ENCODE assay signal across 22 mouse cellular contexts in the genomic region with DNA sequence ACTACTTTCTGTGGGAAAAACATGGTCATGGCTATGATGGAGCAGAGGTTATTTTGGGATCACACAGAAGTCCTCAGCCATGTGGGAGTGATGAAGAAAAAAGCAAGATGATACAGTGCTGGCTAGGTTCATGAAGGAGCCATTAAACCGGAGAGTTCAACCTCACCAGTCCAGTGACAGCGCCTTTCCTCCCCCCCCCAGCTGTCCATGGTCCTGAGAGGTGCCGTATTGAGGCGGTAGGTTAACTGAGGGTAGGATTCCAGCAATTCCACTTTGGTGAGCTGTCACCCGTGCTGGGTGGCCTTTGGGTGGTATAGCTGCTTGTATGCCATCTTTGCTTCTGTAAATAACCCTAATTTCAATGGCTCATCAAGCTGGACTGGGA. TPM values are rescaled to one million over a fixed set of nuclear protein-coding genes. Genes with fewer than 3 reads are reported as not detected.
DNase-seq lines count a peak whose midpoint lies in the region; TF ChIP-seq lines count a peak whose summit lies in the region.
"Had no signal": no experiment of that assay in that cellular context is flagged by ENCODE, and none has a peak within 500 bp of the region (broad histone marks: within the 10 kb centered on the region; RNA-seq: fewer than 3 reads in every experiment).

No protein-coding gene starts in this region.

- no peak overlapping the region for H3K4me3 ChIP-seq in MEL (ENCODE audit: control insufficient read depth in 1 of 2, insufficient read depth in 1 of 2, low read depth in 2 of 2, low read length in 2 of 2)
- no peak overlapping the region for H3K4me3 ChIP-seq in embryonic facial prominence, embryonic 10.5 days
- H3K4me3 ChIP-seq: embryonic facial prominence, embryonic 15.5 days; hindbrain, embryonic 10.5 days; limb, embryonic 12.5 days; lung, embryonic 15.5 days; midbrain, embryonic 15.5 days; neural tube, embryonic 13.5 days; stomach, embryonic 15.5 days had no signal

- H3K27ac ChIP-seq in MEL (ENCODE audit: control insufficient read depth, low read depth, low read length): no peak overlapping the region
- no peak overlapping the region for H3K27ac ChIP-seq in embryonic facial prominence, embryonic 10.5 days (replicated peaks)
- H3K27ac ChIP-seq: embryonic facial prominence, embryonic 15.5 days; hindbrain, embryonic 10.5 days; hindbrain, postnatal 0 days; limb, embryonic 12.5 days; liver, embryonic 14.5 days; lung, embryonic 15.5 days; midbrain, embryonic 15.5 days; stomach, embryonic 15.5 days had no signal

- no peak for TF ChIP-seq CTCF in MEL (IDR thresholded peaks at IDR 0.05 in 2 of 3, conservative IDR thresholded peaks at IDR 0.05 in 1 of 3; ENCODE audit: control insufficient read depth in 1 of 3, insufficient read depth in 1 of 3, low read depth in 2 of 3, low read length in 3 of 3, poor library complexity in 1 of 3, severe bottlenecking in 1 of 3)

- no peak for TF ChIP-seq EP300 in MEL (IDR thresholded peaks at IDR 0.05; ENCODE audit: low read depth in 1 of 2, low read length in 2 of 2)

- H3K9me3 ChIP-seq in MEL (replicated peaks; ENCODE audit: insufficient read depth, low read length): no peaks in the 10 kb centered on the region
- no peaks in the 10 kb centered on the region for H3K9me3 ChIP-seq in embryonic facial prominence, embryonic 10.5 days
- H3K9me3 ChIP-seq: embryonic facial prominence, embryonic 15.5 days; hindbrain, embryonic 10.5 days; limb, embryonic 12.5 days; lung, embryonic 15.5 days; midbrain, embryonic 15.5 days; neural tube, embryonic 13.5 days; stomach, embryonic 15.5 days had no signal

- H3K27me3 ChIP-seq in MEL (ENCODE audit: control insufficient read depth in 1 of 2, insufficient read depth in 2 of 2, low read length in 2 of 2): no peaks in the 10 kb centered on the region
- no peaks in the 10 kb centered on the region for H3K27me3 ChIP-seq in embryonic facial prominence, embryonic 10.5 days (replicated peaks; ENCODE audit: low read depth, poor library complexity, severe bottlenecking)
- H3K27me3 ChIP-seq: embryonic facial prominence, embryonic 15.5 days; limb, embryonic 12.5 days; lung, embryonic 15.5 days; midbrain, embryonic 15.5 days; neural tube, embryonic 13.5 days; stomach, embryonic 15.5 days had no signal

- no peak for TF ChIP-seq POLR2A in MEL (IDR thresholded peaks at IDR 0.05; ENCODE audit: control insufficient read depth in 1 of 2, insufficient read depth in 1 of 2, low read depth in 1 of 2, low read length in 2 of 2, poor library complexity in 1 of 2)

- peaks cover 0 to 10% of the 10 kb centered on the region in 2 experiments; a peak in 2 of 4 replicates for H3K36me3 ChIP-seq in MEL (ENCODE audit: control insufficient read depth in 1 of 2, insufficient read depth in 2 of 2, low read length in 2 of 2)
- H3K36me3 ChIP-seq in embryonic facial prominence, embryonic 10.5 days (replicated peaks): peaks cover under 1% of the 10 kb centered on the region; the same call in 1 of the 2 replicates
- H3K36me3 ChIP-seq: embryonic facial prominence, embryonic 15.5 days; hindbrain, embryonic 10.5 days; limb, embryonic 12.5 days; lung, embryonic 15.5 days; midbrain, embryonic 15.5 days; neural tube, embryonic 13.5 days; stomach, embryonic 15.5 days had no signal

- no peak overlapping the region for H3K9ac ChIP-seq in MEL (ENCODE audit: control insufficient read depth, low read depth, low read length, poor library complexity, severe bottlenecking)
- H3K9ac ChIP-seq: embryonic facial prominence, embryonic 15.5 days; limb, embryonic 12.5 days; liver, embryonic 14.5 days; lung, embryonic 15.5 days; midbrain, embryonic 15.5 days; neural tube, embryonic 13.5 days; stomach, embryonic 15.5 days had no signal

- peak; percentile 49 to 56 for DNase-seq in kidney, postnatal 4 days
- no peak for DNase-seq in kidney, postnatal 10 days
- peak; percentile 39 for DNase-seq in MEL (ENCODE audit: low read depth, low spot score)
- DNase-seq in embryonic facial prominence, embryonic 10.5 days (ENCODE audit: low spot score): peak; percentile 54
- DNase-seq in left cerebral cortex, adult 18-20 months (ENCODE audit: low spot score in 2 of 2): no peak
- no peak for DNase-seq in T-cell, adult 2 months (ENCODE audit: low spot score)
- DNase-seq in retina, postnatal 1 day: no peak
- DNase-seq: B cell, adult 2 months; cerebellum, adult 2 months; embryo, embryonic 11 days; lung, postnatal 36 days; thymus, adult 18-20 months; thymus, postnatal 36 days had no signal

- H3K4me1 ChIP-seq in MEL (ENCODE audit: control insufficient read depth in 1 of 2, insufficient read depth in 2 of 2, low read length in 2 of 2): peaks cover 9 to 19% of the 10 kb centered on the region in 2 experiments
- peaks cover 34% of the 10 kb centered on the region for H3K4me1 ChIP-seq in embryonic facial prominence, embryonic 10.5 days

- no peak for TF ChIP-seq RAD21 in MEL (IDR thresholded peaks at IDR 0.05; ENCODE audit: low read depth, low read length)

- 43% methylated on average over 5 of the region's 5 CpGs for WGBS in embryonic facial prominence, embryonic 10.5 days

- H3K79me2 ChIP-seq in MEL (ENCODE audit: control insufficient read depth, insufficient read depth, low read length, poor library complexity): peaks cover 18% of the 10 kb centered on the region

TF ChIP-seq in MEL, 35 proteins besides CTCF, POLR2A, EP300 and RAD21:
- 0 out of 2 replicates have a peak, but pooled peaks have one; percentile 16 for TF ChIP-seq SIN3A (IDR thresholded peaks at IDR 0.05; ENCODE audit: low read length)
- TF ChIP-seq CHD2 (IDR thresholded peaks at IDR 0.05; ENCODE audit: low read length): no peak
- TF ChIP-seq NRF1 (IDR thresholded peaks at IDR 0.05; ENCODE audit: insufficient read depth, low read depth, low read length, poor library complexity, severe bottlenecking): no peak
- TF ChIP-seq HCFC1 (IDR thresholded peaks at IDR 0.05; ENCODE audit: low read depth, low read length): no peak
- TF ChIP-seq TAL1 (IDR thresholded peaks at IDR 0.05; ENCODE audit: low read length): no peak
- no peak for TF ChIP-seq POLR2AphosphoS5 (IDR thresholded peaks at IDR 0.05; ENCODE audit: borderline replicate concordance, low read depth, low read length)
- TF ChIP-seq MXI1 (IDR thresholded peaks at IDR 0.05; ENCODE audit: low read depth, low read length): 0 out of 2 replicates have a peak, but pooled peaks have one; percentile 20
- no peak for TF ChIP-seq USF2 (IDR thresholded peaks at IDR 0.05; ENCODE audit: borderline replicate concordance in 1 of 2, insufficient read depth in 1 of 2, low read depth in 1 of 2, low read length in 2 of 2)
- TF ChIP-seq NELFE (IDR thresholded peaks at IDR 0.05; ENCODE audit: low read depth, low read length): no peak
- no peak for TF ChIP-seq MEF2A (IDR thresholded peaks at IDR 0.05; ENCODE audit: extremely low read depth, insufficient replicate concordance, low read depth, low read length, poor library complexity, severe bottlenecking)
- no peak for TF ChIP-seq MAZ (IDR thresholded peaks at IDR 0.05; ENCODE audit: low read depth, low read length)

RNA-seq across cellular contexts. Expression of gene Klc1, which starts 2.0 kb away (rescaled TPM):
- 29.1 and 30.7 TPM in 2 replicates for total RNA-seq in MEL (2012; rRNA removed)
- 10 to 100 TPM in 1 of 2 experiments, not detected in 1; 60.4 TPM for polyA plus RNA-seq in MEL (2012; ENCODE audit: insufficient read depth in 1 of 2, insufficient read length in 2 of 2, low read depth in 1 of 2, low replicate concordance in 2 of 2, missing spikeins in 1 of 2)
- polyA plus RNA-seq in embryonic facial prominence, embryonic 10.5 days (2016; fragmentation: Nextera tagmentation; extraction: Ambion mirVana): 130 and 131 TPM in 2 replicates
- total RNA-seq in left cerebral cortex, adult 18-20 months (2021): 100 to 1,000 TPM; 794 to 814 TPM

RNA-seq across cellular contexts. Expression of gene Apopt1, which starts 43.6 kb away (rescaled TPM):
- total RNA-seq in MEL (2012; rRNA removed): 19.3 and 25.7 TPM in 2 replicates
- polyA plus RNA-seq in MEL (2012; ENCODE audit: insufficient read depth in 1 of 2, insufficient read length in 2 of 2, low read depth in 1 of 2, low replicate concordance in 2 of 2, missing spikeins in 1 of 2): 10 to 100 TPM in 1 of 2 experiments, not detected in 1; 46.5 TPM
- polyA plus RNA-seq in embryonic facial prominence, embryonic 10.5 days (2016; fragmentation: Nextera tagmentation; extraction: Ambion mirVana): 56.2 and 56.4 TPM in 2 replicates
- total RNA-seq in left cerebral cortex, adult 18-20 months (2021): 10 to 100 TPM; 36.6 to 39.1 TPM

RNA-seq across cellular contexts. Expression of gene Bag5, which starts 43.6 kb away (rescaled TPM):
- total RNA-seq in MEL (2012; rRNA removed): 33.3 and 38.0 TPM in 2 replicates
- 10 to 100 TPM in 1 of 2 experiments, not detected in 1; 24.0 TPM for polyA plus RNA-seq in MEL (2012; ENCODE audit: insufficient read depth in 1 of 2, insufficient read length in 2 of 2, low read depth in 1 of 2, low replicate concordance in 2 of 2, missing spikeins in 1 of 2)
- 50.2 and 58.0 TPM in 2 replicates for polyA plus RNA-seq in embryonic facial prominence, embryonic 10.5 days (2016; fragmentation: Nextera tagmentation; extraction: Ambion mirVana)
- total RNA-seq in left cerebral cortex, adult 18-20 months (2021): 10 to 100 TPM; 61.7 to 62.1 TPM

RNA-seq across cellular contexts. Expression of gene Xrcc3, which starts 57.0 kb away (rescaled TPM):
- total RNA-seq in MEL (2012; rRNA removed): 9.0 and 10.0 TPM in 2 replicates
- 10 to 100 TPM in 1 of 2 experiments, not detected in 1; 18.8 TPM for polyA plus RNA-seq in MEL (2012; ENCODE audit: insufficient read depth in 1 of 2, insufficient read length in 2 of 2, low read depth in 1 of 2, low replicate concordance in 2 of 2, missing spikeins in 1 of 2)
- 21.7 and 22.2 TPM in 2 replicates for polyA plus RNA-seq in embryonic facial prominence, embryonic 10.5 days (2016; fragmentation: Nextera tagmentation; extraction: Ambion mirVana)
- total RNA-seq in left cerebral cortex, adult 18-20 months (2021): 1 to 10 TPM; 3.6 to 4.9 TPM

RNA-seq across cellular contexts. Expression of gene Zfyve21, which starts 57.3 kb away (rescaled TPM):
- 7.2 and 8.1 TPM in 2 replicates for total RNA-seq in MEL (2012; rRNA removed)
- polyA plus RNA-seq in MEL (2012; ENCODE audit: insufficient read depth in 1 of 2, insufficient read length in 2 of 2, low read depth in 1 of 2, low replicate concordance in 2 of 2, missing spikeins in 1 of 2): 1 to 10 TPM in 1 of 2 experiments, not detected in 1; 9.1 TPM
- polyA plus RNA-seq in embryonic facial prominence, embryonic 10.5 days (2016; fragmentation: Nextera tagmentation; extraction: Ambion mirVana): 75.0 TPM in 2 replicates
- 10 to 100 TPM; 20.7 to 21.1 TPM for total RNA-seq in left cerebral cortex, adult 18-20 months (2021)

Comparison
In these comparisons a context has a peak if more than half of its experiments do, and no peak if none do; other contexts are left out.
1. DNase-seq: peak in kidney, postnatal 4 days (2 of 2), MEL (single experiment) and embryonic facial prominence, embryonic 10.5 days (single experiment); none in kidney, postnatal 10 days (single experiment), left cerebral cortex, adult 18-20 months (0 of 2), T-cell, adult 2 months (single experiment) and retina, postnatal 1 day (single experiment).
2. RNA of gene Klc1, which starts 2.0 kb away (total RNA-seq): 794 to 814 TPM in left cerebral cortex, adult 18-20 months; 29.1 to 30.7 TPM in MEL; every median in the first group is over 10 times any median in the second.